In genomic region chr3:138593911-138594310, GRCm38 (mm10) we compare ENCODE assay signal across 11 mouse cellular contexts.
"Had no signal": no experiment of that assay in that cellular context is flagged by ENCODE, and none has a peak within 500 bp of the region (broad histone marks: within the 10 kb centered on the region; RNA-seq: fewer than 3 reads in every experiment).

No protein-coding gene starts in this region.

- ATAC-seq: liver, embryonic 12.5 days had no signal

- H3K9me3 ChIP-seq: limb, embryonic 15.5 days; liver, embryonic 12.5 days; lung, embryonic 15.5 days; stomach, embryonic 15.5 days had no signal

- H3K36me3 ChIP-seq: limb, embryonic 15.5 days; liver, embryonic 12.5 days; lung, embryonic 15.5 days; stomach, embryonic 15.5 days had no signal

- H3K27ac ChIP-seq: kidney, postnatal 0 days; limb, embryonic 15.5 days; liver, embryonic 12.5 days; lung, embryonic 15.5 days; stomach, embryonic 15.5 days had no signal

- H3K4me1 ChIP-seq: limb, embryonic 15.5 days; liver, embryonic 12.5 days; lung, embryonic 15.5 days; stomach, embryonic 15.5 days had no signal

- H3K4me3 ChIP-seq: limb, embryonic 15.5 days; liver, embryonic 12.5 days; lung, embryonic 15.5 days; stomach, embryonic 15.5 days had no signal

- H3K9ac ChIP-seq: limb, embryonic 15.5 days; liver, embryonic 12.5 days; lung, embryonic 15.5 days; stomach, embryonic 15.5 days had no signal

- H3K4me2 ChIP-seq: limb, embryonic 15.5 days; liver, embryonic 12.5 days; lung, embryonic 15.5 days; stomach, embryonic 15.5 days had no signal

- DNase-seq: kidney, adult 11 months; kidney, adult 9 months; kidney, postnatal 36 days; layer of hippocampus, postnatal 36 days; right cerebral cortex, postnatal 14 days; thymus, postnatal 4 days had no signal

- H3K27me3 ChIP-seq: limb, embryonic 15.5 days; lung, embryonic 15.5 days; stomach, embryonic 15.5 days had no signal
